Mouse (Mus musculus) lung, adult 2 months (tissue): ENCODE measurements around the gene Sema4f. TPM values are rescaled to one million over a fixed set of nuclear protein-coding genes. Genes with fewer than 3 reads are reported as not detected.

Experiments used
- DNase-seq: peaks from one replicate; pipeline ENCODE4 v3.0.0; 2022
- H3K4me1 ChIP-seq: fragments of 200-500 bp; 2 replicates; pipeline ENCODE4 v1.6.1; 2011; ENCODE audit warnings: low read length; ENCODE audit not compliant: control insufficient read depth, insufficient read depth
- H3K4me3 ChIP-seq: fragments of 200-500 bp; replicated peaks from 2 replicates; pipeline ENCODE3; 2011; ENCODE audit warnings: low read depth, mild to moderate bottlenecking, control low read depth, low read length; ENCODE audit errors: extremely low read depth
- CTCF ChIP-seq: fragments of 200-500 bp; IDR thresholded peaks from 2 replicates; pipeline ENCODE4 v1.5.1; 2011; ENCODE audit warnings: mild to moderate bottlenecking, low read length, control low read depth; ENCODE audit not compliant: insufficient read depth
- POLR2A ChIP-seq: fragments of 200-500 bp; IDR thresholded peaks from 2 replicates; pipeline ENCODE4 v1.6.1; 2011; ENCODE audit warnings: low read depth, mild to moderate bottlenecking, control low read depth, low read length, borderline replicate concordance; ENCODE audit errors: extremely low read depth
- WGBS: fragments of 180-500 bp; shearing (Covaris S2); methylation state at CpG from one replicate; pipeline ENCODE4 v1.1.7; 2018; 5-methylcytosine and 5-hydroxymethylcytosine counted together
- polyA plus RNA-seq: library from polyadenylated mRNA; depleted of rRNA; stranded (reverse); fragments of >200 nt; gene quantifications from 2 replicates; pipeline ENCODE4 v1.2.3, GENCODE M21; 2012

Gene Sema4f
- polyA plus RNA-seq, 1 experiment: 15.3 TPM

GRCm38 (mm10) chr6:82916459-82916858 is 23.1 kb downstream of the Sema4f start:
- no peak overlapping the region for H3K4me3 ChIP-seq
- TF ChIP-seq POLR2A (no peak), CTCF (no peak)
- WGBS: 89% methylated on average over 4 of the region's 4 CpGs
- no peak for DNase-seq
- H3K4me1 ChIP-seq: 0 out of 2 replicates have a peak, but pooled peaks cover 4% of the 10 kb centered on the region

DNA sequence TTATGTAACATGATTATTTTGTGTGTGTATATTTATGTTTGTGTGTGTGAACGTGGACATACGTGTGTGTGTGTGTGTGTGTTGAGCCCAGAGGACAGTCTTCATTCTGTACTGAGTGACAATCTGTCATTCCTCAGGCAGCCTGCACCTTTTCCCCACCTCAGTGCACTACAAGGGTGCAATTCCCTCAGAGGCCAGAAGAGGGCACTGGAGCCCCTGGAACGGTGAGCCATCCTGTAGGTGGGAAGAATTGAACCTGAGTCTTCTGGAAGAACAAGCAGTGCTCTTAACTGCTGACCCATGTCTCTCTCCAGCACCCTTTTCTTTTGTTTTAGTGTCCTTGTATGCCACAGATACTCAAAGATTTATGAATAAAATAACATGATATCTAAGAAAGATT is 23.7 kb downstream of the Sema4f start:
- TF ChIP-seq POLR2A (no peak), CTCF (peak; percentile 86)
- WGBS: 14% methylated on average over 3 of the region's 3 CpGs
- DNase-seq: peak; percentile 66
- Histone ChIP-seq H3K4me3 (no peak overlapping the region), H3K4me1 (0 out of 2 replicates have a peak, but pooled peaks cover 4% of the 10 kb centered on the region)

DNA sequence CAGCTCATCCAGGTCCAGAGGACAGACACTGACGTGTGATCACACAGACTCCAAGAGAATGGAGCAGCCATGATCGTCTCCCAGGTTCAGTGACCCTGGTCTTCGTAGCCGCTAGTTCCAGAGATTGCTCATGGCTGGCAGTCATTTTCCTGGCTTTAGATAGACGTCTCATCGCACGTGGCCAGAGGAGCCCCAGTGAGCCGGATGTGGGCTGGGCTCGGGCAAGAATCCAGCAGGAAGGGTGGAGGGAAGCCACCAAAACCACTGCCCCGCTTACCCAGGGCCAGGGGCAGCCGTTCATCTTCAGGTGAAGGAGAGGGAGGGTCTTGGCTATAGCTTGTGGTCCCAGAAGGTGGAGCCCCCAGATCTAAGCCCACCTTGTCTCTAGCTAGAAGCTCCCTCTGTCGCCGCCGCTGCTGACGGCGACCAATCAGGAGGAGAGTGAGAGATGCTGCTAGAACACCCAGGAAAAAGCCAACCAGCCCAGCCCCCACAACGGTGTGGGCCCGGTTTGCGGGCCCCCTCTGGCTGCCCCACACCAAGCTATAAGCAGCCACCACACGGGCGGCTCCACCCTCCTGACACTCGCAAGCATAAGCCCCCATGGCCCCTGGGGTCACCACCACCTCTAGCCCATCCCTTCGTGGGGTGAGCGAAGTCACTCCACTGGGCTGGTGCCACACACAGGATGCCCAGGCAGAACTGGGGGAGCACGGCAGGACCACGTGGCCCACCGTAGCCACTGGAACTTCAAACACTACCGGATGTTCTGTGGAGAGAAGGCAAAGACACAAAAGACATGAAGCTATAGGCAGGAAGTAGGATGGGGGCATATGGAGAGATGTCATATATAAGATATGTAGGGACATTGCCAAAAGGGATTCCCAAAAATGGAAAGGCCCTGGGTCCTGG is 26.0 kb downstream of the Sema4f start:
- 54% methylated on average over 28 of the region's 28 CpGs for WGBS
- H3K4me3 ChIP-seq: no peak overlapping the region

GRCm38 (mm10) chr6:82911303-82911702 is 28.3 kb downstream of the Sema4f start:
- H3K4me3 ChIP-seq: no peak overlapping the region

More for the DNA sequence above, 26.0 kb downstream of the Sema4f start:
- TF ChIP-seq CTCF: no peak
- no peak for TF ChIP-seq POLR2A
- DNase-seq: no peak
- H3K4me1 ChIP-seq: 0 out of 2 replicates have a peak, but pooled peaks cover 4% of the 10 kb centered on the region

DNA sequence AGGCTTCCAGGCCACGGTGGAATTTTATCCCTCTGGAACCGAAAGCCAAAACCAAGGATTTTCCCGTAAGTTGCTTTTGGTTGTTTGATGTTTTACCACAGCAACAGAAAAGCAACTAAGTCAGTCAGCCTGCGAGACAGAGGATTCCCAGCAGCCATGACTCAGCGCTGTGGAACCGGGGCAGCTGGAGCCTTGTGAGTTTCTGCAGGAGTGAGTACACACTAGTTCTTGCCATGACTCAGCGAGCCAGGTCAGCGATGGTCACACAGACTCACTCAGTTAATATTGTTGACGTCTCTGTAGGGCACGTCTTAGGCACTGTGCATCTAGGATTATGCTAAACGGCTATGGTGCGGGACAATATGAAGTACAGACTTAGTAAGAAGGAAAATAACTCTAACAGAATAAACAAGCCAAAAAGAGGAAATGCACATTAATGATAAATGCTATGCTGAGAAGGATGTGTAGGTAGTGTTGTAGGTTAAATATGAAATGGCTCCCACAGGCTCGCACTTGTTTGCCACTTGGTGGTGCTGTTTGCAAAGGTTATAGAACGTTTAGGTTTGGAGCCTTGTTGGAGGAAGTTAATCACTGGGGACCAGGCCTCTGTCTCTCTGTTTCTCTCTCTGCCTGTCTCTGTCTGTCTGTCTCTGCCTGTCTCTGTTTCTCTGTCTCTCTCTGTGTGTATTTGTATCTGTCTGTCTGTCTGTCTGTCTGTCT is 30.3 kb downstream of the Sema4f start:
- Histone ChIP-seq H3K4me1 (0 out of 2 replicates have a peak, but pooled peaks cover 4% of the 10 kb centered on the region), H3K4me3 (no peak overlapping the region)
- 35% methylated on average over 14 of the region's 14 CpGs for WGBS
- TF ChIP-seq POLR2A (no peak), CTCF (peak; percentile 16; the same call in 1 of the 2 replicates)
- no peak for DNase-seq

More at GRCm38 (mm10) chr6:82911303-82911702, 28.3 kb downstream of the Sema4f start:
- 87% methylated on average over 5 of the region's 5 CpGs for WGBS
- TF ChIP-seq POLR2A: no peak
- no peak for TF ChIP-seq CTCF
- no peak for DNase-seq
- H3K4me1 ChIP-seq: 0 out of 2 replicates have a peak, but pooled peaks cover 4% of the 10 kb centered on the region

DNA sequence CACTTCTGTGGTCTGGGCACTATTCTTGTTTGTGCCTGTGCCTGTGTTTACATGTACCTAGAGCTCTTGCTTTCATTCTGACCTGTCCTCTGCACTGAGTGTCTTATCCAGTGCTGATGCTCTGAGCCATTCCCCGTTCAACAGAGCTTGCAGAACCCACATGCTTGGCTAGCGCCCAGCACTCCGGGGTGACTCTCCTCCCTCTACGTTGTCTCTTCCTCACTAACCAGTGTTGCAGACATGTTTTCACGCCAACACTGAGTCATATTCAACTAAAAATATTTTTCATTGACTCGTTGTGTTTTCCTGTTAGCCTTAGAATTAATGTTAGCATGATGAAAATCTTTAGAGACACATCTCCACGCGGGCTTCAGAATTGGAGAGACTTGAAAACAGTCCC is 31.5 kb downstream of the Sema4f start:
- WGBS: 63% methylated on average over 8 of the region's 8 CpGs
- H3K4me3 ChIP-seq: no peak overlapping the region
- no peaks in the 10 kb centered on the region for H3K4me1 ChIP-seq
- no peak for DNase-seq
- TF ChIP-seq POLR2A: no peak
- no peak for TF ChIP-seq CTCF

DNA sequence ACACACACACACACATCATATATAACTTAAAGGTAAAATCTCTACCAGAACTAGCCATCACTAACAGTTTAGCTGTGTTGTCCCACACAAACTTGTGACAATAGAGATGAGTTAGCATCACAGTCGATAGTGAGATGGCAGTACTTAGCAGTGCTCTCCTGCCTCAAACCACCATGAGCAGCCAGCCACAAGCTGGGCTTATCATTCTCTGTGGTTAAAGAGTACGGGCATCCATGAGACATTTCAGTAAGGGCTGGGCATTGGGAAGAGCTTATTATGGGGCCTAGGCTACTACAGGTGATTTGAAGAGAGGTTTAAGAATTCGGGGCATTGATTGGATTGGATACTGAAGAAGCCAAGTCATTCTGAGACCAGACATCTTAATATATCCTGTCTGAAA is 32.6 kb downstream of the Sema4f start:
- TF ChIP-seq POLR2A: no peak
- TF ChIP-seq CTCF: no peak
- Histone ChIP-seq H3K4me3 (no peak overlapping the region), H3K4me1 (no peaks in the 10 kb centered on the region)
- 90% methylated on average over 3 of the region's 3 CpGs for WGBS
- no peak for DNase-seq

- H3K4me3 ChIP-seq: no peak overlapping the region
- no peak for TF ChIP-seq POLR2A
- no peak for TF ChIP-seq CTCF
- 25% methylated on average over 8 of the region's 8 CpGs for WGBS
- no peak for DNase-seq
- no peaks in the 10 kb centered on the region for H3K4me1 ChIP-seq
These were observed 37.0 kb downstream of the Sema4f start for GRCm38 (mm10) chr6:82902559-82902958.

DNA sequence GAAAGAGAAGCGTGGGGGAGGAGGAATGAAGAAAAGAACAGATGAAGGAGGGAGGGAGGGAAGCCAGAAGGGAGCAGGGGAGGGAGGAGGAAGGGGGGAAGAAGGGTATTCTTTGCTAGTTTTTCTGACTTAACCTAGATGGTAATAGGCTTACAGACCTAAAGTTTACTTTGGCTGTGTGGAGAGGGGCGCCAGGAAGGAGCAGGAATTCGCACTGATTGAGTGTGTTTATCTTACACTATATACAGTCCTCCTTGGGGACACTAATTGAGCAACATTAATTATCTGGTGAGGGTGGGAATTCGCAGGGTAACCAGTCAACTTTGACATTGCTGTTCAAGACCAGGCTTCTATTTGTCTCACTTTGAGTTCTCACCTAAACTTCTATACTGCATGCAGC is 40.8 kb downstream of the Sema4f start:
- Histone ChIP-seq H3K4me1 (no peaks in the 10 kb centered on the region), H3K4me3 (no peak overlapping the region)
- TF ChIP-seq CTCF (no peak), POLR2A (no peak)
- DNase-seq: no peak
- WGBS: 33% methylated on average over 4 of the region's 4 CpGs
